In the genomic region with DNA sequence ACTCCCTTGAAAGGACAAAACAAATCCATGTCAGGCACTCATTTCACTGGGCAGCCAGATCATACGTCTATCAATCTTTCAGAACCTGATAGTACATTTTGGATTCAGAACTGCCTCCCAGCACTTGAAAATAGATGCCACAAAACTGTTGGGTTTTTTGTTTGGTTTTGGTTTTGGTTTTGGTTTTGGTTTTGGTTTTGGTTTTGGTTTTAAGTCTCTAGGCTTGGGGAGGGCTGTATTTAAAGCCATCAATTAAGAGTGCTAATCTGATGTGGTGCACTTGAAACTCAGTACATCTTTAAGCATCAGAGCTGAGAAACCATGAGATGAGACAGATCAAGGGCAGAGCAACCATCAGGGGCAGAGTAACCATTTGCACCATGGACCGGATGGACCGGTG, we compare ENCODE assay signal across 10 mouse cellular contexts.
"Had no signal": no experiment of that assay in that cellular context is flagged by ENCODE, and none has a peak within 500 bp of the region (broad histone marks: within the 10 kb centered on the region; RNA-seq: fewer than 3 reads in every experiment).

No protein-coding gene starts in this region.

- H3K9me3 ChIP-seq: limb, embryonic 12.5 days; liver, embryonic 13.5 days; lung, embryonic 15.5 days; midbrain, embryonic 13.5 days; neural tube, embryonic 12.5 days; stomach, embryonic 15.5 days had no signal

- H3K27me3 ChIP-seq: limb, embryonic 12.5 days; liver, embryonic 13.5 days; lung, embryonic 15.5 days; midbrain, embryonic 13.5 days; neural tube, embryonic 12.5 days; stomach, embryonic 15.5 days had no signal

- H3K4me3 ChIP-seq: limb, embryonic 12.5 days; liver, embryonic 13.5 days; lung, embryonic 15.5 days; midbrain, embryonic 13.5 days; myocyte; neural tube, embryonic 12.5 days; stomach, embryonic 15.5 days had no signal

- H3K9ac ChIP-seq: limb, embryonic 12.5 days; liver, embryonic 13.5 days; liver, postnatal 0 days; lung, embryonic 15.5 days; midbrain, embryonic 13.5 days; neural tube, embryonic 12.5 days; stomach, embryonic 15.5 days had no signal

- H3K4me2 ChIP-seq: limb, embryonic 12.5 days; liver, embryonic 13.5 days; lung, embryonic 15.5 days; midbrain, embryonic 13.5 days; neural tube, embryonic 12.5 days; stomach, embryonic 15.5 days had no signal

- ATAC-seq: liver, postnatal 0 days; midbrain, embryonic 13.5 days had no signal

- H3K36me3 ChIP-seq: limb, embryonic 12.5 days; midbrain, embryonic 13.5 days; neural tube, embryonic 12.5 days; stomach, embryonic 15.5 days had no signal

- H3K4me1 ChIP-seq: liver, embryonic 13.5 days; lung, embryonic 15.5 days; midbrain, embryonic 13.5 days; neural tube, embryonic 12.5 days; stomach, embryonic 15.5 days had no signal

- H3K27ac ChIP-seq: kidney, postnatal 0 days; limb, embryonic 12.5 days; liver, embryonic 13.5 days; lung, embryonic 15.5 days; macrophage; midbrain, embryonic 13.5 days; neural tube, embryonic 12.5 days; stomach, embryonic 15.5 days had no signal
